Comparison of ENCODE assay signal across 14 mouse cellular contexts in the genomic region with DNA sequence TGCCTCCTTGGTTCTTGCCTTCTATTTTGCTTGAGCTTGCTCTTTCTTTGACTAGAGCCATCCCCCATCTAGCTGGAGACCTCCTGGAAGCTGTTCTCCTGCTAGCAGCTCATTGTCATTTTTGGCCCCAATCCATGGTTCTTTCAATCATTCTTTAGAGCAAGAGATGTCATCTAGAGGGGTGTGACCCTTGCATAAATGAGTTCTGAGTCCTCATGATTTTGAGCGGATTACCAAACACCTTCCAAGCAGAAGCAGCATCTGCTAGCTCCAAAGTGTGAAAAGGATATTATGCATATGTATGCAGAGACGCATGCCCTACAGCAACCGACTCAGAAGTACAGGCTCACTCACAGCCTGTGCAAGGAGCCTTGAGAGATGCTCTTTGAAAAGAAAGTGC.
DNase-seq lines count a peak whose midpoint lies in the region; ATAC-seq and TF ChIP-seq lines count a peak whose summit lies in the region.
"Had no signal": no experiment of that assay in that cellular context is flagged by ENCODE, and none has a peak within 500 bp of the region (broad histone marks: within the 10 kb centered on the region; RNA-seq: fewer than 3 reads in every experiment).

No protein-coding gene starts in this region.

- no peaks in the 10 kb centered on the region; the same call in 1 of the 2 replicates for H3K4me1 ChIP-seq in forebrain, embryonic 15.5 days
- H3K4me1 ChIP-seq: megakaryocyte, embryonic 14.5 days had no signal

- peak overlapping the region; percentile 6; the same call in 1 of the 2 replicates for H3K27ac ChIP-seq in layer of hippocampus, adult 2 months
- H3K27ac ChIP-seq in forebrain, embryonic 15.5 days (replicated peaks): peak overlapping the region; percentile 12; the same call in 1 of the 2 replicates
- H3K27ac ChIP-seq: hindbrain, embryonic 14.5 days had no signal

- H3K36me3 ChIP-seq in forebrain, embryonic 15.5 days: no peaks in the 10 kb centered on the region

- no peaks in the 10 kb centered on the region for H3K9me3 ChIP-seq in forebrain, embryonic 15.5 days

- 35% methylated on average over 3 of the region's 3 CpGs for WGBS in forebrain, embryonic 15.5 days

- intact Hi-C loops in left cerebral cortex, postnatal 14 days (cut with DNase I): no loop called here
- intact Hi-C loops in gastrocnemius, postnatal 36 days (cut with DNase I): no loop called here

- H3K4me3 ChIP-seq in layer of hippocampus, adult 2 months: no peak overlapping the region
- no peak overlapping the region for H3K4me3 ChIP-seq in forebrain, embryonic 15.5 days
- H3K4me3 ChIP-seq: megakaryocyte, embryonic 14.5 days had no signal

- ATAC-seq in forebrain, embryonic 15.5 days (replicated peaks): peak; percentile 94

- H3K27me3 ChIP-seq in forebrain, embryonic 15.5 days: no peaks in the 10 kb centered on the region
- H3K27me3 ChIP-seq: megakaryocyte, embryonic 14.5 days had no signal

- no peak overlapping the region for H3K9ac ChIP-seq in forebrain, embryonic 15.5 days (replicated peaks)
- H3K9ac ChIP-seq: hindbrain, embryonic 14.5 days had no signal

- TF ChIP-seq CTCF in layer of hippocampus, adult 2 months (conservative IDR thresholded peaks at IDR 0.05): no peak

- H3K4me2 ChIP-seq in forebrain, embryonic 15.5 days (replicated peaks): no peak overlapping the region
- H3K4me2 ChIP-seq: hindbrain, embryonic 14.5 days; liver, embryonic 11.5 days had no signal

- peak in 1 of 2 experiments; percentile 44 for DNase-seq in layer of hippocampus, adult 2 months (ENCODE audit: low spot score in 2 of 2)
- no peak for DNase-seq in layer of hippocampus, postnatal 25 days (ENCODE audit: extremely low spot score in 1 of 2, low spot score in 1 of 2)
- DNase-seq in brain, adult 2 months (ENCODE audit: low read depth, low spot score): peak; percentile 80
- peak; percentile 33 to 69 for DNase-seq in left cerebral cortex, postnatal 14 days (ENCODE audit: low spot score in 2 of 2)
- DNase-seq in gastrocnemius, postnatal 36 days: no peak
- DNase-seq in retina, postnatal 1 day: no peak
- DNase-seq in ovary, postnatal 14 days (ENCODE audit: low spot score): no peak
- DNase-seq: cerebellum, adult 2 months; kidney, adult 2 months; thymus, postnatal 14 days had no signal

Comparison
In these comparisons a context has a peak if more than half of its experiments do, and no peak if none do; other contexts are left out.
1. DNase-seq: peak in brain, adult 2 months (single experiment) and left cerebral cortex, postnatal 14 days (2 of 2); none in layer of hippocampus, postnatal 25 days (0 of 2), gastrocnemius, postnatal 36 days (0 of 2), retina, postnatal 1 day (single experiment) and ovary, postnatal 14 days (single experiment).